Mouse (Mus musculus): ENCODE measurements around the gene Aars2.
A peak's percentile ranks its signal among the peaks of the same experiment; 100 is the strongest.

Aars2 gene

GRCm38 (mm10) chr17:45502324-45502723 lies 4.3 kb upstream of the Aars2 start:
- no peak for DNase-seq

GRCm38 (mm10) chr17:45503301-45503973 lies 3.2 kb upstream of the Aars2 start:
- DNase-seq = no peak

- DNase-seq = peak; percentile 30
Observed at GRCm38 (mm10) chr17:45505941-45506465, 638 bp upstream of the Aars2 start.

GRCm38 (mm10) chr17:45510871-45511270 lies 4.2 kb downstream of the Aars2 start:
- no peak for DNase-seq

- no peak for DNase-seq
Observed at GRCm38 (mm10) chr17:45511757-45512156, 5.1 kb downstream of the Aars2 start.

- DNase-seq = no peak
Observed at GRCm38 (mm10) chr17:45515204-45515726, 8.6 kb downstream of the Aars2 start.

GRCm38 (mm10) chr17:45515806-45516205 lies 9.2 kb downstream of the Aars2 start:
- no peak for DNase-seq

GRCm38 (mm10) chr17:45516488-45516887 lies 9.8 kb downstream of the Aars2 start:
- peak; percentile 90 for DNase-seq

- no peak for DNase-seq
Observed at GRCm38 (mm10) chr17:45517135-45517534, 10.5 kb downstream of the Aars2 start.

- DNase-seq = no peak
Observed at GRCm38 (mm10) chr17:45517549-45518215, 11.0 kb downstream of the Aars2 start.

GRCm38 (mm10) chr17:45518766-45519475 lies 12.3 kb downstream of the Aars2 start:
- DNase-seq = peak; percentile 87

GRCm38 (mm10) chr17:45520136-45520535 lies 13.5 kb downstream of the Aars2 start:
- no peak for DNase-seq

- DNase-seq = no peak
Observed at GRCm38 (mm10) chr17:45523263-45523662, 16.6 kb downstream of the Aars2 start, which contains the start of gene Tcte1. Gene Tcte1 (plus strand): TSS chr17:45523434.

- no peak for DNase-seq
Observed at GRCm38 (mm10) chr17:45524961-45525360, 18.3 kb downstream of the Aars2 start.

- no peak for DNase-seq
Observed at GRCm38 (mm10) chr17:45526571-45526970, 19.9 kb downstream of the Aars2 start.

GRCm38 (mm10) chr17:45530346-45530782 lies 23.7 kb downstream of the Aars2 start:
- peak; percentile 89 for DNase-seq

GRCm38 (mm10) chr17:45532896-45533295 lies 26.3 kb downstream of the Aars2 start:
- DNase-seq = no peak

- DNase-seq = no peak
Observed at GRCm38 (mm10) chr17:45536264-45536663, 29.6 kb downstream of the Aars2 start.

- DNase-seq = no peak
Observed at GRCm38 (mm10) chr17:45538394-45538793, 31.8 kb downstream of the Aars2 start.

GRCm38 (mm10) chr17:45539664-45540063 lies 33.0 kb downstream of the Aars2 start:
- DNase-seq = no peak

GRCm38 (mm10) chr17:45542129-45542528 lies 35.5 kb downstream of the Aars2 start:
- DNase-seq = no peak

GRCm38 (mm10) chr17:45542705-45543104 lies 36.1 kb downstream of the Aars2 start:
- DNase-seq = peak; percentile 51

- no peak for DNase-seq
Observed at GRCm38 (mm10) chr17:45543115-45543514, 36.5 kb downstream of the Aars2 start.
